Mouse (Mus musculus) heart, postnatal 36 days (tissue): ENCODE measurements around the gene Inca1. TPM values are rescaled to one million over a fixed set of nuclear protein-coding genes. Genes with fewer than 3 reads are reported as not detected.

ENCODE experiments used
- DNase-seq, 2 experiments: peaks; one replicate each; pipeline ENCODE4 v3.0.0; 2021 to 2022
- intact Hi-C: fragments of 180-260 bp; cut with DNase I; formaldehyde crosslinking; loops from one replicate; pipeline ENCODE4 v1.15.1; 2025
- microRNA-seq, 2 experiments: library from miRNA; unstranded; fragments of <30 nt; microRNA quantifications; one replicate each; pipeline ENCODE4 v1.2.0; 2021; ENCODE audit warnings: borderline number of aligned reads in 2 of 2
- total RNA-seq, 2 experiments: library from RNA; stranded (reverse); gene quantifications; 2 replicates each; pipeline ENCODE4 v1.2.3; 2021

Inca1 gene
- total RNA-seq, 2 experiments from 2014 or later: 4.5 to 6.3 TPM

GRCm38 (mm10) chr11:70645461-70646258 is 54.3 kb downstream of the Inca1 start:
- no peak for DNase-seq
- intact Hi-C loops: loop anchor here (10.0 kb wide), 1 partner anchor 411 kb away; the partner anchor contains the start of genes 0610010K14Rik, Gm21988 and Rnasek

GRCm38 (mm10) chr11:70644564-70645103 is 55.3 kb downstream of the Inca1 start:
- intact Hi-C loops: loop anchor here (10.0 kb wide), 1 partner anchor 410 kb away; the partner anchor contains the start of genes 0610010K14Rik, Gm21988 and Rnasek
- no peak for DNase-seq

DNA sequence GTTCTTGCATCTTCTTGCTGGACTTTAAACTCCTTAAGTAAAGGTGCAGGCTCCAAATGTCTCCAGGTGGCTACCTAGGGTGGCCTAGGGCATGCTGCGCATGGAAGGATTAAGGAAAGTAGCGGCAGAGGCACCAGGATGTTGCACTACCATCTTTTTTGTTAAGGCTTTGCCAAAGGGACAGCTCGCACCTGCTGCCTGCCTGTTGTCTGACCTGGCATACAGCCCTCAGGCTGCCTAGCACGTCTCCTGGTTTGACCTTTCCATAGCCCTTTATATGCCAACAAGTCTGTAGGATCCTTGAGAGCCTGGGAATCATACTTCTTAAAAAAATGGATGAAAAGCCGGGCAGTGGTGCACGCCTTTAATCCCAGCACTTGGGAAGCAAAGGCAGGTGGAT is 56.9 kb downstream of the Inca1 start:
- intact Hi-C loops: loop anchor here (10.0 kb wide), 1 partner anchor 408 kb away; the partner anchor contains the start of genes 0610010K14Rik, Gm21988 and Rnasek
- DNase-seq: no peak

- DNase-seq: no peak
- intact Hi-C loops: loop anchor here (10.0 kb wide), 1 partner anchor 406 kb away; the partner anchor contains the start of genes 0610010K14Rik, Gm21988 and Rnasek
Measured at GRCm38 (mm10) chr11:70641241-70641640, 58.7 kb downstream of the Inca1 start.

- no peak for DNase-seq
- intact Hi-C loops: loop anchor here (10.0 kb wide), 1 partner anchor 405 kb away; the partner anchor contains the start of genes 0610010K14Rik, Gm21988 and Rnasek
Measured at GRCm38 (mm10) chr11:70639976-70640375, 60.0 kb downstream of the Inca1 start.

DNA sequence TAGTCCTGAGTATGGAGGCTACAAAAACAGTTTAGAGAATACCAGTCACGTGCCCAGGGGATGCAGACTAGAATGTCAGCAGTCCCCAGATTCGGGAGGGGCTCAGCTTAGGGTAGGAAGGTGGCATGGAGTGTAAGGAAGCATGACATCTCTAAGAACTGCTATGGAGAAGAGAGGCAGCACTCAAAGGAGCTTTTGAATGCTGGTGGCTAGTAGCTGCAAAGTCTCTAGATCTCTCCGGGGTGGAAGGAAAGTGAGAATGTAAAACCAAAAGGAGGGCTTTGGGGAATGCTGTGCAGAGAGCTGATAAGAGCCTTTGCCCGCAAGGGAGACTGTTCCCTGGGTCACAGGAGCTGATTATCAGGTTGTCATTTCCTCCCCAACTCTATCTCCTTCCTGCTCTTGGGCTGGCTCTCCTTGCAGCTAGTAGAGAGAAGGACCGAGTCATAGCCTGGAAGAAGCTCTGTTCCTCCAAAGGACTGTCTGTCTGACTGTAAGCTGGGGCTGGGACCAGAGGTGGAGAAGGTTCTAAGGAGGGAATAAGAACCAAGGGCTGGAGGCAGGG is 61.2 kb downstream of the Inca1 start, which contains the start of gene Gp1ba:
Gp1ba (plus strand) TSS at position 409 of the 565 bp plus-strand sequence.
- intact Hi-C loops: no loop called here
- DNase-seq: no peak

Small RNAs within 50 kb of the gene (microRNA-seq; reads per million reads assigned to microRNA genes)
- 0 to 2.7 reads per million in 2 experiments for gene Mir6925

Other genes with a start within 250 kb of the Inca1 start
- 1 to 10 TPM; 8.9 to 9.7 TPM for gene Med11, start 248.2 kb downstream of the Inca1 start, total RNA-seq
- 1 to 10 TPM; 1.8 to 2.2 TPM for gene Zmynd15, start 240.7 kb downstream of the Inca1 start, total RNA-seq
- 10 to 100 TPM in 1 of 2 experiments, 1 to 10 TPM in 1; 9.6 to 10.9 TPM for gene Cxcl16, start 240.2 kb downstream of the Inca1 start, total RNA-seq
- gene Tm4sf5, start 194.9 kb downstream of the Inca1 start, total RNA-seq: 1 to 10 TPM in 1 of 2 experiments, under 1 TPM in 1; 0.70 to 1.3 TPM
- not detected for gene Vmo1, start 185.5 kb downstream of the Inca1 start, total RNA-seq
- not detected for gene Gltpd2, start 181.0 kb downstream of the Inca1 start, total RNA-seq
- gene Psmb6, start 174.8 kb downstream of the Inca1 start, total RNA-seq: 100 to 1,000 TPM; 230 to 233 TPM
- gene Gm40193, start 167.2 kb downstream of the Inca1 start, total RNA-seq: not detected
- gene Pld2, start 160.1 kb downstream of the Inca1 start, total RNA-seq: 1 to 10 TPM; 6.3 to 6.5 TPM
- gene Mink1, start 137.3 kb downstream of the Inca1 start, total RNA-seq: 10 to 100 TPM; 43.9 to 49.4 TPM
- gene 4930544D05Rik, start 84.3 kb downstream of the Inca1 start, total RNA-seq: not detected
- gene Chrne, start 80.9 kb downstream of the Inca1 start, total RNA-seq: not detected
- gene Gp1ba, start 61.0 kb downstream of the Inca1 start, total RNA-seq: under 1 TPM; 0.16 to 0.17 TPM
- 10 to 100 TPM; 52.5 to 57.9 TPM for gene Rnf167, start 52.9 kb downstream of the Inca1 start, total RNA-seq
- gene Slc25a11, start 52.7 kb downstream of the Inca1 start, total RNA-seq: 100 to 1,000 TPM; 570 to 607 TPM
- gene Pfn1, start 45.5 kb downstream of the Inca1 start, total RNA-seq: 100 to 1,000 TPM; 283 to 296 TPM
- gene Eno3, start 43.0 kb downstream of the Inca1 start, total RNA-seq: 1,000 to 10,000 TPM; 1,887 to 1,957 TPM
- 10 to 100 TPM; 95.0 to 98.6 TPM for gene Spag7, start 30.7 kb downstream of the Inca1 start, total RNA-seq
- 10 to 100 TPM; 39.2 to 39.6 TPM for gene Camta2, start 12.1 kb downstream of the Inca1 start, total RNA-seq
- gene Kif1c, start 393 bp upstream of the Inca1 start, total RNA-seq: 100 to 1,000 TPM; 469 to 490 TPM
- 1 to 10 TPM; 6.5 to 6.7 TPM for gene Zfp3, start 64.1 kb upstream of the Inca1 start, total RNA-seq
- gene Scimp, start 112.4 kb upstream of the Inca1 start, total RNA-seq: under 1 TPM; 0.47 to 0.89 TPM
- 10 to 100 TPM; 35.9 to 36.5 TPM for gene Rabep1, start 144.6 kb upstream of the Inca1 start, total RNA-seq